Comparison of ENCODE assay signal across 22 mouse cellular contexts in genomic region chr1:42186295-42186694, GRCm38 (mm10).
DNase-seq lines count a peak whose midpoint lies in the region; ATAC-seq and TF ChIP-seq lines count a peak whose summit lies in the region.
"Had no signal": no experiment of that assay in that cellular context is flagged by ENCODE, and none has a peak within 500 bp of the region (broad histone marks: within the 10 kb centered on the region; RNA-seq: fewer than 3 reads in every experiment).

No protein-coding gene starts in this region.

- H3K9me3 ChIP-seq in midbrain, embryonic 11.5 days (ENCODE audit: control insufficient read depth, low read length) = no peaks in the 10 kb centered on the region
- no peaks in the 10 kb centered on the region for H3K9me3 ChIP-seq in midbrain, embryonic 16.5 days (replicated peaks; ENCODE audit: control insufficient read depth, low read length, poor library complexity, severe bottlenecking)
- H3K9me3 ChIP-seq in ES-E14 (ENCODE audit: control insufficient read depth, insufficient read depth, low read depth, low read length) = no peaks in the 10 kb centered on the region
- H3K9me3 ChIP-seq: embryonic facial prominence, embryonic 10.5 days; embryonic facial prominence, embryonic 12.5 days; forebrain, embryonic 10.5 days; forebrain, embryonic 12.5 days had no signal

- peak; percentile 19 for DNase-seq in midbrain, embryonic 11.5 days (ENCODE audit: low spot score, missing footprints)
- DNase-seq in ES-E14 (ENCODE audit: low read depth, low spot score) = peak; percentile 4
- peak; percentile 48 for DNase-seq in ZHBTc4 (ENCODE audit: low read depth, low spot score)
- no peak for DNase-seq in embryo, embryonic 10.5 days (ENCODE audit: low spot score)
- DNase-seq: adrenal gland, adult 2 months; adrenal gland, postnatal 10 days; adrenal gland, postnatal 25 days; cerebellum, adult 11 months; cerebellum, adult 18-20 months; cerebellum, adult 8-10 months; cerebellum, adult 9-11 months; cerebellum, postnatal 14 days; cerebellum, postnatal 36 days had no signal

- no peak overlapping the region for H3K27ac ChIP-seq in midbrain, embryonic 11.5 days (ENCODE audit: low read depth, low read length)
- no peak overlapping the region for H3K27ac ChIP-seq in midbrain, embryonic 16.5 days (ENCODE audit: low read length)
- H3K27ac ChIP-seq in ES-E14 (ENCODE audit: insufficient read depth, low read depth, low read length, poor library complexity, severe bottlenecking) = no peak overlapping the region
- H3K27ac ChIP-seq: embryonic facial prominence, embryonic 10.5 days; embryonic facial prominence, embryonic 12.5 days; forebrain, embryonic 10.5 days; forebrain, embryonic 12.5 days had no signal

- ATAC-seq in midbrain, embryonic 11.5 days (ENCODE audit: low FRiP score) = no peak
- no peak for ATAC-seq in midbrain, embryonic 16.5 days
- no peak for ATAC-seq in erythroblast, adult 5-6 weeks (replicated peaks; ENCODE audit: low FRiP score, poor library complexity, severe bottlenecking)
- ATAC-seq: forebrain, embryonic 14.5 days; forebrain, embryonic 16.5 days had no signal

- in situ Hi-C loops in ES-E14 (cut with MboI; ENCODE audit: low sequenced_read_pairs in 2 of 2, unreplicated experiment in 2 of 2) = no loop called here

- no peaks in the 10 kb centered on the region for H3K36me3 ChIP-seq in midbrain, embryonic 11.5 days (ENCODE audit: control insufficient read depth, insufficient read depth, low read length)
- no peaks in the 10 kb centered on the region for H3K36me3 ChIP-seq in midbrain, embryonic 16.5 days (ENCODE audit: control insufficient read depth, insufficient read depth, low read length)
- no peaks in the 10 kb centered on the region for H3K36me3 ChIP-seq in ES-E14 (ENCODE audit: control insufficient read depth, insufficient read depth, low read length, poor library complexity, severe bottlenecking)
- H3K36me3 ChIP-seq: embryonic facial prominence, embryonic 10.5 days; embryonic facial prominence, embryonic 12.5 days; forebrain, embryonic 10.5 days; forebrain, embryonic 12.5 days had no signal

- no peak overlapping the region for H3K4me3 ChIP-seq in midbrain, embryonic 11.5 days (ENCODE audit: low read depth, low read length)
- H3K4me3 ChIP-seq in midbrain, embryonic 16.5 days (ENCODE audit: low read depth, low read length) = no peak overlapping the region
- H3K4me3 ChIP-seq in ES-E14 (ENCODE audit: insufficient read depth in 1 of 2, low read depth in 1 of 2, low read length in 2 of 2, poor library complexity in 1 of 2, severe bottlenecking in 1 of 2) = no peak overlapping the region
- H3K4me3 ChIP-seq: embryonic facial prominence, embryonic 10.5 days; embryonic facial prominence, embryonic 12.5 days; erythroblast, embryonic 14.5 days; forebrain, embryonic 10.5 days; forebrain, embryonic 12.5 days had no signal

- H3K4me2 ChIP-seq in midbrain, embryonic 11.5 days = no peak overlapping the region
- H3K4me2 ChIP-seq in midbrain, embryonic 16.5 days (ENCODE audit: low read length) = no peak overlapping the region
- H3K4me2 ChIP-seq: embryonic facial prominence, embryonic 12.5 days; forebrain, embryonic 12.5 days had no signal

- H3K27me3 ChIP-seq in midbrain, embryonic 11.5 days (ENCODE audit: control insufficient read depth, insufficient read depth, low read length) = no peaks in the 10 kb centered on the region
- H3K27me3 ChIP-seq in midbrain, embryonic 16.5 days (ENCODE audit: control insufficient read depth, insufficient read depth, low read depth, low read length) = no peaks in the 10 kb centered on the region
- H3K27me3 ChIP-seq: embryonic facial prominence, embryonic 12.5 days; forebrain, embryonic 12.5 days had no signal

- no peaks in the 10 kb centered on the region for H3K4me1 ChIP-seq in midbrain, embryonic 11.5 days (ENCODE audit: control insufficient read depth, insufficient read depth, low read length)
- H3K4me1 ChIP-seq in midbrain, embryonic 16.5 days (ENCODE audit: control insufficient read depth, insufficient read depth, low read length) = no peaks in the 10 kb centered on the region
- no peaks in the 10 kb centered on the region for H3K4me1 ChIP-seq in ES-E14 (ENCODE audit: control insufficient read depth in 2 of 2, insufficient read depth in 2 of 2, low read length in 2 of 2, poor library complexity in 1 of 2)
- H3K4me1 ChIP-seq: embryonic facial prominence, embryonic 10.5 days; embryonic facial prominence, embryonic 12.5 days; forebrain, embryonic 10.5 days; forebrain, embryonic 12.5 days had no signal

- H3K9ac ChIP-seq in midbrain, embryonic 11.5 days (ENCODE audit: low read length) = no peak overlapping the region
- no peak overlapping the region for H3K9ac ChIP-seq in midbrain, embryonic 16.5 days (ENCODE audit: low read depth, low read length)
- H3K9ac ChIP-seq in ES-E14 (ENCODE audit: insufficient read depth, low read depth, low read length, poor library complexity, severe bottlenecking) = no peak overlapping the region
- H3K9ac ChIP-seq: embryonic facial prominence, embryonic 12.5 days; forebrain, embryonic 12.5 days had no signal

TF ChIP-seq in ES-E14, 5 proteins besides CTCF, POLR2A, EP300 and RAD21:
- TF ChIP-seq CHD2 (IDR thresholded peaks at IDR 0.05; ENCODE audit: low read depth, low read length) (no peak), MAFK (IDR thresholded peaks at IDR 0.05; ENCODE audit: insufficient read depth, low read depth, low read length) (no peak), ZNF384 (IDR thresholded peaks at IDR 0.05; ENCODE audit: low read depth, low read length) (no peak), ZC3H11A (IDR thresholded peaks at IDR 0.05; ENCODE audit: borderline replicate concordance, low read depth, low read length) (no peak), HCFC1 (IDR thresholded peaks at IDR 0.05; ENCODE audit: borderline replicate concordance, insufficient read depth, low read length) (no peak)
